Mouse (Mus musculus): ENCODE measurements at regions not wholly inside any gene's neighbourhood (a gene's known extent, or its start where the extent isn't known, plus 50 kb on each side); places are given as distances from the start of the nearest gene placed in this dataset.
A peak's percentile ranks its signal among the peaks of the same experiment; 100 is the strongest.

GRCm38 (mm10) chr17:45805471-45806082 is 71.9 kb upstream of the 1600014C23Rik start:
- no peak for DNase-seq (ENCODE audit: extremely low read depth, insufficient read length, low spot score)

GRCm38 (mm10) chr17:45803331-45803730 is 69.7 kb upstream of the 1600014C23Rik start:
- no peak for DNase-seq (ENCODE audit: extremely low read depth, insufficient read length, low spot score)

GRCm38 (mm10) chr17:45802439-45802838 is 68.8 kb upstream of the 1600014C23Rik start:
- DNase-seq (ENCODE audit: extremely low read depth, insufficient read length, low spot score): no peak

- no peak for DNase-seq (ENCODE audit: extremely low read depth, insufficient read length, low spot score)
These were observed 66.1 kb upstream of the 1600014C23Rik start for GRCm38 (mm10) chr17:45799725-45800124.

GRCm38 (mm10) chr17:45798996-45799395 is 65.4 kb upstream of the 1600014C23Rik start:
- DNase-seq (ENCODE audit: extremely low read depth, insufficient read length, low spot score): no peak

- no peak for DNase-seq (ENCODE audit: extremely low read depth, insufficient read length, low spot score)
These were observed 64.8 kb upstream of the 1600014C23Rik start for GRCm38 (mm10) chr17:45798456-45798855.

GRCm38 (mm10) chr17:45797121-45797520 is 63.5 kb upstream of the 1600014C23Rik start:
- no peak for DNase-seq (ENCODE audit: extremely low read depth, insufficient read length, low spot score)

GRCm38 (mm10) chr17:45794926-45795325 is 61.3 kb upstream of the 1600014C23Rik start:
- peak; percentile 56 for DNase-seq (ENCODE audit: extremely low read depth, insufficient read length, low spot score)

- no peak for DNase-seq (ENCODE audit: extremely low read depth, insufficient read length, low spot score)
These were observed 57.4 kb upstream of the 1600014C23Rik start for GRCm38 (mm10) chr17:45790959-45791520.

- DNase-seq (ENCODE audit: extremely low read depth, insufficient read length, low spot score): no peak
These were observed 56.1 kb upstream of the 1600014C23Rik start for GRCm38 (mm10) chr17:45789777-45790176.

- no peak for DNase-seq (ENCODE audit: extremely low read depth, insufficient read length, low spot score)
These were observed 51.3 kb upstream of the 1600014C23Rik start for GRCm38 (mm10) chr17:45784905-45785304.

GRCm38 (mm10) chr17:45784496-45784895 is 50.9 kb upstream of the 1600014C23Rik start:
- DNase-seq (ENCODE audit: extremely low read depth, insufficient read length, low spot score): no peak
